Mouse (Mus musculus): ENCODE measurements around the gene Zbtb38. TPM values are rescaled to one million over a fixed set of nuclear protein-coding genes. Genes with fewer than 3 reads are reported as not detected.
A peak's percentile ranks its signal among the peaks of the same experiment; 100 is the strongest.

The Zbtb38 gene
- polyA plus RNA-seq, 1 experiment from 2014 or later = 21.4 TPM

DNA sequence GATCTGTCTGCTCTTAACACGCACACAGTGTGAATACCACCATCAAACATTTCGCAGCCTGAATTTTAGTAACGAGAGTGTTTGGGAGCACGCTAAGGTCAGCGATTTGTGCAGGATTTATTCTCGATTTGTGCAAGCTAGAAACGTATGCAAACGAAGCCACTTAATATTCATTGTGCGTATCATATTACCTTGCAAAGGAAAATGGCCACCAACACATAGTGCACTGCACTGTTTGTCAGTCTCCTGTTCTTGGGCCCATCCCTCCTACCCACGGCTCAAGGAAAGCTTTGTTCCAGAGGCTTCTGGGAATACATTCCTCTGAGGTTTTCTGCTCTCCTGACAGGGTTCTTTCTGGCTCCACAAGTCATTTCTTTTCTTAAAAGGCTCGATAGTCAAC lies 37.5 kb downstream of the Zbtb38 start:
- no peak for DNase-seq (ENCODE audit: low spot score)

DNA sequence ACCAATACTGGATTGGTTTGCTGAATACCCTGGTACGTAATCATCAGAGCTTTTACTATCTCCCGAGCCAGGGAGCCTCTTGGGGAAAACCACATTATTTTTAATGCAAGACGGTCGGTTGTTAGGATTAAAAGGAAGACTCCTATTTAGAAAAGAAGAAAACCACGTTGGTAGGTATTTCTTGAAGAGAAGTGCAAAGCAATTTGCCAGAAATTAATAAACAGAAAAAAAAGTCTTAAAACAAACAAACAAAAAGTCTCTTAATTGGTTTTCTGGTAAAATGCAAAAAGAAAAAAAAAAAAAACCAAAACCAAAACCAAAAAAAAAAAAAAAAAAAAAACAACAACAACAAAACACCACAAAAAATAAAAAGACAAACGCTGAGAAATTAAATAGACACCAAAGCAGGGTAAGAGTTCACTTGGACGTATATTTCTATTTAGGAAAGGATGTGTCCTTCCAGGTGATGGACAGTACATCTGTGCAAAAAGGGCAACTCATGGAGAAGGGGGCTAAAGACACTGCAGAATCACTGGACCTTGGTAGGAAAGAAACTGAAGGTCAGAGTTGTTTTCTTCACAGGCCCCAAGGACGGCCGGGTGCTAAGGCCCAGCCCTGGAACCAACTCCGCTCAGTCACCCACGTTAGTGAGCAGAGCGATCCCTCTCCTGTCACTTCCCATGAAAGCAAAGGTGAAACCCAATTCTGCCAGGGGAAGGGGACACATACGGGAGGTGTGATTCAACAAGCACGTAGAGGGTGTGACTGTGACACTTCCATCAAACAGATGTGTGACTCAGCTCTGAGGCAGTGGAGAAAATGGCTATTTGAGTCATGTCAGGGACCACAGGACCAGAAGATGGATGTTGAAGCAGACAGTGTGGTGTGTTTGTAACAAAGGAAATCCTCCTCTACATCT lies 38.9 kb downstream of the Zbtb38 start:
- peak; percentile 20 for DNase-seq (ENCODE audit: low spot score)

DNA sequence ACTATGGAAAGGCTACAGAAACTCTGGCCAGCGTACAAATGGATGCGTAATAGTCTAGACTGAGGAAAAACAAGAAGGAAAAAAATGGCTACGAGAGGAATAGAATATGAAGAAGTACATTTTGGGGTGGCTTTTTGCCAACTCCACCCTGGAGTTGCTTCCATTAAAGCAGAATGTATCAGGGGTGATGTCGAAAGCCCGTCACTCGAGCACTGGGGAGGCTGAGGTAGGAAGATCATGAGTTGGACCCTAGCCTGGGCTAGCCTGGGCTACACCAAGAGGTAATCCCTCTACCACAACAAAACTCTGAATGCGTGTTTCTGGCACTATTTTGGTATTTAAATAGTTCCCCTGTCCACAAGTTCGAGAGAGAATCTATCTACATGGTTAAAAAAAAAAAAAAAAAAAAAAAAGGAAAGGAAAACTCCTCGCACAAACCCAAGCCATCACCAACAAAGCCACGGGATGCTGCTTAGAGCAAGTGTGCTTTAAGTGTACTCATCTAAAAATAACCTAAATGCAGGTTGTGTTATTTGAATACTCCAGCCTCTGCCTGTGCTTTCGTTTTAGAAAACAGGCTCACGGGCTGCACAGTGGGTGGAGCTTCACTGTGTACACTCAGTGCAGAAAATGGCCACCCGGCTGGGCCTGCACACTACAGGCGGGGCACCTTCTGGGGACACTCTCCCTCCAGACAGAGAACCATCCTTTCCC lies 39.7 kb downstream of the Zbtb38 start:
- peak; percentile 59 for DNase-seq (ENCODE audit: low spot score)

DNA sequence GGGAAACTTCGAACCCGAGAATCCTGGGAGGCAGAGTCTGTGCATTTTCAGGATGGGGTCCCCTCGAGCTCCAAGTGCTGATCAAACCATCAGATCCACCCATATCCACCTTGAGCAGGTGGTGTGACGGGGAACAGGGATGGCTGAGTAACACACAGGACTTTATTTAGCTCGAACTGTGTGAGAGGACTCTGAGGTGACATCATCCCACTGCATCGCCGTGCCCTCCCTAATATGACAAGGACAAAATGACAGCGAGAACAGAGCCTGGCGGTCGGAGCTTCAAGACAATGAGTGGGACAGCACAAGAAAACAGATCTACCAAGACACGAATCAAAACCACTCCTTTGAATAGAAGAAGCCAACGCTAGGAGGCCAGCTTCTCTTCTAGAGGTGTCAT lies 40.6 kb downstream of the Zbtb38 start:
- DNase-seq (ENCODE audit: low spot score) = no peak

DNA sequence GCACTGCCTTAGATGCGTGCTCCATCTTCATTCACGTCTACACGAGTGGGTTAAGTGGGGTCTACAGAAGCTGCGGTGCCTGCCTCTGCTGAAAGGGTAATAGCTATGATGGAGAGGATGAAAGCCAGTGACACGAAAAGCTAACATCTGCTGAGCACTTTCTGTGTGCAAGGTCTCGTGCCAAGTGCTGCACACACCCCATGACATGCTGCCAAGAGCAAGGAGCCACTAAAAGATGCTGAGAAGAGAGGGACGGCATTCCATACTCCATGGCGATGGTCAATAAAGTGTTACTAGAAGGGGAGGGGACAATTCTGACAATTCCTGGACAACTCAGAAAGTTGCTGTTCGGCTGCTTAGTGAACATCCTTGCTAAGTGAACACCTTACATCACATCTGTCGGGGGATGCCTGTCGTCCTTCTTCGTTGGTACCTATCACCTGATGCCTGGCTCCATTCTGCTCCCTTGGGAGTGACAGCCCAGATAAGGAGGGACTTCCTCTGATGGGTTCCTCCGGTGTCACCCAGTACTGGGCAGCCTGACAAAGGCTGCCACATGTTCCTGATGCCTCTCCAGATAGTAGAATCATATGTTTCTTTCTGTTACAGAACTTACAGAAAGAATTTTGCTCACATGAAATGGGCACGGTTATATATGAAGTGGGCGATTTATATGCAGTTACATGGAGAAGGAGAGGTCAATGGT lies 42.2 kb downstream of the Zbtb38 start:
- DNase-seq (ENCODE audit: low spot score) = no peak

DNA sequence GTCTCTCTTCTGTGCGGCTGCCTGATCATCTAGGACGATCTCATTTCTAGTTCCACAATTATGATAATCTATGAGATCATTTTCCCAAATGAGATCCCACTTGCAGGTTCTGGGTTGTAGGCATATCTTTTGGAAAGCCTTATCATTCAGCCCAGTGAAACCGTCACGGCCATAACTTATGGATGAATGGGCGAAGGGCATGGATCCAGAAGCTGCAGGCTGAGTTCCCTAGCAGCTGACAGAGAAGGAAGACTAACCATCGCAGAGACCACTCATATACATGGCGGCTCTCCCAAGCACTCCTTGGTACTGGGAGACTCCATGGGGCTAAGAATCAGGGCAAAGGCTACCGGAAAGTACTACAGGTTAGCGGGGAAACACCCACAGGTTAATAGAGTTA lies 43.7 kb downstream of the Zbtb38 start:
- DNase-seq (ENCODE audit: low spot score) = no peak

DNA sequence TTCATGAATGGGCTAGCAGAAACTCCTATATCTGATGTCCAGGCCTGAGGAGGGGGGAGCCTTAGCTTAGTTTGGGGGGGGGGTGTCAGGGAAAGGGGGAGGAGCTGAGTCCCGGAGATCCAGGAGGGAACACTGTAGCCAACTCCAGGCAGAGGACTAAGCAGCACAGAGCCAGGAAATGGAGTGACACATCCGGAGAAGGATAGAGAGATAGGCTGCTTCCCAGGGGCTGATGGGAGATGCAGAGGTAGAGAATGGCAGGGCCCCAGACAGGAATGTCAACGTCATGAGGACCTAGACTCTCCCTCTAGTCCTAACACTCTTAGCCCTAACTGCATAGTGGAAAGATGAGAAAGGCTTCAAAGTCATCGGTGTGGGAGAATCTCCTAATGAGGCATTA lies 44.7 kb downstream of the Zbtb38 start:
- no peak for DNase-seq (ENCODE audit: low spot score)

DNA sequence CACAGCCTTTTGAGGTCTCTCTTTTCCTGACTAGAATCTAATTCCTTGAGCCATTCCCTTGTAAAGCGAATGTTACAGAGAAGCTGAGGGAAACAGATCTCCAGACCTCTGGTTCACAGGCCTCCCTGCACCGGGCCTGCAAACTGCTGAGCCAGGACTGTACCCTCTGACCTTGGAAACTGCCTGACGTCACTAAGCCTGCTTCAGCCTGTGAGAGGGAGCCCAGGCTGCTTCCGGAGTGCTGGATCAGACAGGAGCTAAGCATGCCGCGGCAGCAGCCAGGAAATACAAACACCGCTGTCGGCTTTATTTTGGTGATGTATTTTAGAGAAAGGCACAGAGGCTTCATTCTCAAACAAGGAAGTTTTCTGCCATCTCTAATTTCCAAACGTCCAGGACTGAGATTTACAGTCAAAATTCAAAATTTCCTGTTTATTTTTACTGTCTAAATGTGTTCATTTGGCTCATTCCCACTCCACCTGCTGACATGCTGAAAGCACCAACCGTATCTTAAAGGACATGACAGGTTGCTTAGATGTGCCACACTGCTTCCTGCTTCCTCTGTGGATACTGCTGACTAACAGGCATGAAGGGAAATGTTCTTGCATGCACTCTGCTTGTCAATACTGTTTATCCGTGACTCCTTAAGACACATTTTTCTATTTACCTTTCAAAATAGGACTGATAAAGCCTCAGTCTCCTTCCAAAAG lies 46.9 kb downstream of the Zbtb38 start:
- DNase-seq (ENCODE audit: low spot score) = peak; percentile 84

DNA sequence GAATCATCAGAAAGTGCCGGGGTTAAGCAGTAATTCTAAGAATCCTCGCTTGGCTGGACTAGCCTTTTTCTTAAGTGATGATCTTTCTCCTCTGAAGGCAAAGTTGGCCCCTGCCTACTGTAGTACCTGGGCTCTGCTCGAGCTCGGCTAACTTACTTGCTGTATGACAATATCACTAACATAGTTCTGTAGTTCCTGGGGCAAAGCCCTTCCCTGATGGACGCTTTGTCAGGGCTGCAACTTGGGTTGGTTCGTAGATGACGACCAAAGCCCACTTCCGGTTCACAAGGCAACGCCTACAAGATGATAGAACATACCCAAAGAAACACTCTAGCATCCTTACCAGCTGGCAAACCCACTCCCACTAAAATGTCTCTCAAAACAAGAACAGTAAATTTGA lies 47.7 kb downstream of the Zbtb38 start:
- DNase-seq (ENCODE audit: low spot score) = peak; percentile 21

DNA sequence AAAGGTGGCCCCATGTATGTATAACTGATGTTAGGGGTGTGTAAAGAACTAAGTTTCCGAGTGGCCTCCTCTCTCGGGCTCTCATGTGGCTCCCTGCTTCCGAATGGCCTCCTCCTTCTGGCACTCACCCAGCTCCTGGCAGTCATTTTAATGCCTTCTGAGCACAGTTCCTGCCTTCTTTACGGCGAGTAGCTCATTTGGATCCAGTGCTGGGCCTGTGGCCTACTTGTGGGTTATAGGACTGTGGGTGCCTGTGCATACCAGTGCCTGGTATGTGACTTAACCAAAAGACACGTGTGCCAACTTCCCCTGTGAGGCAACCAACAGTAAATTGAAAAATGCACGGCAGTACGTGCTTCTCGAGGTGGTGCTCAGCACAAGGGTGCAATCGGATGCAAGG lies 50.7 kb downstream of the Zbtb38 start:
- no peak for DNase-seq (ENCODE audit: low spot score)

DNA sequence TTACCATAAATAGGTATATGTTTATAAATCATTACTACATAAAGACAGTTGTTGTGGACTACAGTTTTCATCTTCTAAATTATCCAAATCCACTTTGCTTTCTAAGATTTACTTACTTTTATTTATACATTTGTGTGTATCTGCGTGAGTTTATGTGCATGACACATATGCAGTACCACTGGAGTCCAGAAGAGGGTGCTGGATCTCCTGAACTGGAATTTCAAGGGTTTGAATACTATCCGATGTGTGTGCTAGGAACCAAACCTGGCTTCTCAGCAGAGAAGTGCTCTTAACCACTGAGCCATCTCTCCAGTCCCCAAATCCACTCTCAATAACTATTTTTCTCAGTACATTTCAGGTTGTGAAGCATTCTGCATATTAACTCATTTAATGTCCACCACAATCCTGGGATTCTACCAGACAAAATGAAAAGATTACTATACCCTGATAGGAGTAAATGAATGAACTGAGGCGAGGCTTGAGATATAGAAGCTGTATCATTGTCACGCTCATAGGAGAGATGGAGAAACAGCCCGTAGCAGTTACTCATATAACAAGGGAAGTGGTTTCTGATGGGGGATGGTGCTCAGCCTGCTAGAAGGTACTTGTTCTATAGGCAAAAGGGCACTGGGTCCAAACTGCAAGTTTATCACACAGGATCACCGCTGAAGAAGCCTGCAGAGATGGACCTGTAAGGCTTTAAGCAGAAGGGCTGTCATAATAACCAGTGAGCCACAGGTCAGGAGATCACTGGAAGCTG lies 53.2 kb downstream of the Zbtb38 start:
- no peak for DNase-seq (ENCODE audit: low spot score)

DNA sequence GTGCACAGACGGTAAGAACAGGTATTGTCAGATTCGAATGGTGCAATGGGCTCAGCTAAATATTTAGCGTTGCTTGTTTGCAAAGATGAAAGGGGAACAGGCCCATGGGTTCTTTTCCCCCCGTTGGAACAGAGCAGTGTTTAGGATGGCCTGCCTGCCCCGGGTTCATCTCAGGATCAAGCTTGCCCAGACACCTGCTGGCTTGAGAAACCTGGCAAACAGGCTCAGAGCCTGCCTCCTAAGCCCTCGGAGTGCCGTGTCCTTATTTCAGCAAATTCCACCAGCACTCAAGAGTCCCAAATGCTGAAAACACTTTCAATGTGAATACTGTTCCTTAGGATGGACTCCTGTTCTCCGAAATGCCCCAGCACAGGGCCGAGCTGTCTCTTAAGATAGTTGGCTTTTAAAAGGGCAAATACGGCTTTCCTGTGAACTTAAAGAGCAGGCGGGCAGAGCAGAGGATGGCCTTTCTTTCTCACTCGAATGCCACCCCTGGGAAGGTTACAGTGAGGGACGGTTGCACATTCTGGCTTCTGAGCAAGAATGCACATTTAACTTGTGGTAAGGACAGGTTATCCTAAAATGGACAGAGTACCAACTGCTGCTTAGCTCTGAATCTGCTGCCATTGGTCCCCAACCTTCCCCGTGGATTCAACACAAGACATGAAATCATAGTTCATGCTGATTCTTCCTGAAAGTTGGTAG lies 55.7 kb downstream of the Zbtb38 start:
- no peak for DNase-seq (ENCODE audit: low spot score)

DNA sequence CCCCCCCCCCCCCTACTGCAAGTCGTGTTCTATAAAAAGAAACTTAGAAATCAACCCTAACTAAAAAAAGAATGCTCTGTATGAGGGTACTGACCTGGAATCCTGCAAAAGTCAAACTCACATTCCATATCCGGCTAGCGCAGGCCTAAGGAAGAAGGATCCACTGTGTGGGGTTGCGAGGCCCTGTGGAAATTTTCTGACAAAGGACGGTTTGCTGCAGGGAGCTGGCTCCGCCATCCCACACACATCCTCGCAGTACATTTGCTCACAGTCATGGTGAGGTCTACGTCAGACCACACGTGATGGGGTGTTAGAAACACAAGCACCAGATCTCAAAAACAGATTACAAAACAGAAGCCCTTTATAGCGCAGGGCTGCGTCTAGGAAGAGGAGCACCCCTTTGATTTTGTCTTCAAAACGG lies 56.5 kb downstream of the Zbtb38 start:
- DNase-seq (ENCODE audit: low spot score) = peak; percentile 79

DNA sequence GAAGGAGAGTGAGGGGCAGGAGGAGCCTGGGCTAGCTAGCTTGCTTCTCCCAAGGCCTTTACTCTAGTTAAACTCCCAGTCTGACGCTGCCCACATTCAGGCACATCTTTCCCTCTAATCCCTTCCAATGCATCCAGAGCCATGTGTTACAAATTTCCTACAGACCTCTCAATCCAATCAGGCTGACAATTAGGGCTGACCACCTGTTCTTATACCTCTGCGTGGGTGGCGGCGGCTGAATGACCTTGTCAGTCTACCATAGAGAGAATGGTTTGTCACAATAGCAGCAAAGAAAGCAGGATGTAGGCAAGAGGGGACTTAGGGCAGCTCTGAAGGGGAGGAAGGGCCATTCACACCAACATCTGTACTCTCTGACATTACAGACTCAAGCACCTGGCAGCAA lies 62.2 kb downstream of the Zbtb38 start:
- peak; percentile 30 for DNase-seq (ENCODE audit: low spot score)

DNA sequence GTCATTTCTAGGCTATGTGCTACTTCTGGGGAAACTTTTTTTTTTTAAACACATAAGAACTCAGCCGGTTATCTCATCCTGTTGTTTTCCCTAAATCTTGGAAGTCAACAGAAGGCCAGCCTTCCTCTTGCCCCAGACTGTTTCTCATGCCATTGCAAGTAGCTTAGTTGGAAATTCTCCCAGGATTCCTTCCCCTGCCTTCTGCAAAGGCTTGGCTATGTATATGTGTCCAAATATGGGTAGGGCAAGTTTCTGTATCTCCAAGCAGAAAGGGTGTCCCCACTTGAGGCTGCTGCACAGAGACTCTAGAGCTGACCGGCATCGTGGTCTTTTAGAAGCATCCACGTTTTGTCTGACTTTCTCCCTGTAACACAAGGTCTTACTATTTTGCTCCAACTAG lies 63.6 kb downstream of the Zbtb38 start:
- DNase-seq (ENCODE audit: low spot score) = no peak

DNA sequence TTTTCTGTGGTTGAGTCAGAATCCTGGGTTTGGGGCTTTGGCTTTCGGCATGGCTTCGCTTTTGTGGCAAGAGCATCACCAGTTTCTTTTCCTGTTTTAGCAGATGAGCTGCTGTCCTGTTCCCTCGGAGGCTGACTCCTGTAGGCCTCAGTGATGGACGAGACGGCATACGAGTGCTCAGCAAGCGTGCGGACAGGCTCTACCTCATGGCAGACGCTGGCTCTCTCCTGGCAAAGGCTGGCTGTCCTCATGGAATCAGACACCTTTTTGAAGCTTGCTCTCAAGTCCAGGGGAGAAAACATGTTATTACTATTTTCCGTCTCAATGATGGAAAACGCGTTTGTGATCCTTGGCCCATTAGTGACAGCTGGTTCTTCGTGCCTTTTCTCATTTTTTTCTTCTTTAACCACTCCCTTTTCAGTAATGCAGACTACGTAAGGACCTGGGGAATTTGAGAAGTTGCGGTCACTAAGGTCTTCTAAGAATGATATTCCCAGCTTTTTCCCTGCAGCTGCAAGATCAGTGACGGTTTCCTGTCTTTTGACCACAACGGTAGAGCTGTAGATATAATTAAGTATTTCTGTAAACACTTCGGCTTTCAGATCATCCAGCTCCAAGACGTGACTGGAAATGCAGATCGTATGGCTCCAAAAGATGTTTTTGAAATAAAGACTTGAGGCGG lies 64.3 kb downstream of the Zbtb38 start:
- no peak for DNase-seq (ENCODE audit: low spot score)

DNA sequence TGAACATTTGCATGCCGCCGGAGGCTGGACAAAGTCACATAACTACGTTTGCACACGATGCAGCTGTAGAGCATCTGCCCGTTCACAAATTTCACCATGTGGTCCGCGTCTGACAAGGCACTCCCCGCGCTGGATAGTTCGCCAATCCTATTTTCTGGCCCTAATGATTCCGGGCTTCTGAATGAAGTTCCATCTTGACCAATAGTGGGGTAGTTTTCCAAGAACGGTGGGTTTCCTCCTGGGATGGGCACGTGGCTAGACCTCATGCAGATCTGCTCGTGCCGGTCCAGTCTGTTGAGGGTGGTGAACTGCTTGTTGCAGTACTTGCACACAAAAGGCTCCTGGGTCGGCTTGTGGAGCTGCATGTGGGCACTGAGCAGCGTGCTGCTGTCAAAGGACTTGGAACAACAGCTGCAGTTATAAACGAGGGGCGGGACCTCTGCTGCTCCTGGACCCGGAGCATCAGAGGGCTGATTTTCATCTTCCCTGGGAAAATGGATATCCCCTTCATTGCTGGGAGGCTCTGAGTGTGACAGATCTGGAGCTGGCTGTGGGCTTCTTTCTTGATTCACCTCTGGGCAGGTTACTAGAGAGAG lies 64.9 kb downstream of the Zbtb38 start:
- no peak for DNase-seq (ENCODE audit: low spot score)

DNA sequence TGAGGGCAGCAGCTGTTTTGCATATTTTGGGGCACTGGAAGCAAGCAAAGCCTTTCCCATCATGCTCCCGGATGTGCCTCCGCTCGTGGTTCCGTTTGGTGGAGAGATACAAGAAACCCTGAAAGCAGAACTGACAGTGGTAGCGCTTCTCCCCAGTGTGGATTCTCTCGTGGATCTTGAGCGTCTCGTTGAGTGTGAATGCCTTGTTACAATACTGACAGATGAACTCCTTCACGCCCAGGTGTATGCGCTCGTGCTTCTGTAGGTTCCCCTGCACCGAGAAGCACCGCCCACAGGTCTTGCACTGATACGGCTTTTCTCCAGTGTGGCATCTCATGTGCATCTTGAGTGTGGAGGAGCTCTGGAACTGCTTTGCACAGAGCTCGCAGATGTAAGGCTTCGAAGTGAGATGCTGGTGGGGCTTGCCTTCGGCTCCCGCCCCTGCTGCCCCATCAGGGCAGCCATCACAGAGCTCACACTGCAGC lies 67.0 kb downstream of the Zbtb38 start:
- no peak for DNase-seq (ENCODE audit: low spot score)
